Mouse (Mus musculus): ENCODE data around the gene Timm22. TPM values are rescaled to one million over a fixed set of nuclear protein-coding genes. Genes with fewer than 3 reads are reported as not detected.

The Timm22 gene
- polyA plus RNA-seq, 1 experiment from 2014 or later: 129 TPM

- Histone ChIP-seq H3K27ac (no peak overlapping the region), H3K4me3 (no peak overlapping the region), H3K36me3 (peaks cover 98% of the 10 kb centered on the region), H3K4me1 (0 out of 2 replicates have a peak, but pooled peaks cover 5% of the 10 kb centered on the region), H3K27me3 (ENCODE audit: insufficient read depth, poor library complexity, severe bottlenecking) (no peaks in the 10 kb centered on the region), H3K9me3 (no peaks in the 10 kb centered on the region)
- WGBS: 64% methylated on average over 4 of the region's 4 CpGs
- no peak for DNase-seq (ENCODE audit: low spot score)
Observed at GRCm38 (mm10) chr11:76419179-76419578, 12.4 kb downstream of the Timm22 start.

- WGBS: 66% methylated on average over 4 of the region's 4 CpGs
- Histone ChIP-seq H3K27ac (no peak overlapping the region), H3K9me3 (no peaks in the 10 kb centered on the region), H3K4me3 (no peak overlapping the region), H3K4me1 (0 out of 2 replicates have a peak, but pooled peaks cover 5% of the 10 kb centered on the region), H3K36me3 (peaks cover 94% of the 10 kb centered on the region), H3K27me3 (ENCODE audit: insufficient read depth, poor library complexity, severe bottlenecking) (no peaks in the 10 kb centered on the region)
- DNase-seq (ENCODE audit: low spot score): no peak
Observed at GRCm38 (mm10) chr11:76420896-76421295, 14.1 kb downstream of the Timm22 start.

DNA sequence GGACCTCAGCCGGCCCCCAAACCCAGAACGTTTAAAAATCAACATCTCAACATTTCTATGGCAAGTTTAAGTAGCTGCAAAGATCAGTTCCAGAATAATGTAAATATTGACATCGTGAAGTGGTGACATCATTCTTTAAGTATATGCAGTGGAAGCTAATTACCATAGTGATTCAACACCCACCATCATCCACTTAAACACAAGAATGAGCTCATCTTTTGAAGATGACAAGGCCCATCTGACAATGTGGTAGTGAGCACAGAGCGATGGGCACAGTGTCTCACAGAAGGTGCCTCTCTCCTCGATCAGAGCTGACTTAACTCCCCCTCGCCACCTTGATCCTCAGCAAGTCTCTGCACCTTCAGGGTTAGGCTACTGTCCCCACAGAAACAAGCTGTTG lies 19.0 kb downstream of the Timm22 start:
- Histone ChIP-seq H3K9me3 (no peaks in the 10 kb centered on the region), H3K27ac (no peak overlapping the region), H3K27me3 (ENCODE audit: insufficient read depth, poor library complexity, severe bottlenecking) (no peaks in the 10 kb centered on the region), H3K4me3 (no peak overlapping the region), H3K4me1 (peaks cover 48% of the 10 kb centered on the region), H3K36me3 (peaks cover 47% of the 10 kb centered on the region)
- WGBS: 85% methylated on average over 6 of the region's 6 CpGs
- DNase-seq (ENCODE audit: low spot score): no peak

- H3K27me3 ChIP-seq (ENCODE audit: insufficient read depth, poor library complexity, severe bottlenecking): no peaks in the 10 kb centered on the region
- no peaks in the 10 kb centered on the region for H3K9me3 ChIP-seq
- H3K27ac ChIP-seq: peak overlapping the region; percentile 84
- 31% methylated on average over 3 of the region's 3 CpGs for WGBS
- H3K36me3 ChIP-seq: peaks cover 32% of the 10 kb centered on the region
- H3K4me3 ChIP-seq: no peak overlapping the region
- H3K4me1 ChIP-seq: peaks cover 66% of the 10 kb centered on the region
- DNase-seq (ENCODE audit: low spot score): no peak
Observed at GRCm38 (mm10) chr11:76427781-76428180, 21.0 kb downstream of the Timm22 start.

DNA sequence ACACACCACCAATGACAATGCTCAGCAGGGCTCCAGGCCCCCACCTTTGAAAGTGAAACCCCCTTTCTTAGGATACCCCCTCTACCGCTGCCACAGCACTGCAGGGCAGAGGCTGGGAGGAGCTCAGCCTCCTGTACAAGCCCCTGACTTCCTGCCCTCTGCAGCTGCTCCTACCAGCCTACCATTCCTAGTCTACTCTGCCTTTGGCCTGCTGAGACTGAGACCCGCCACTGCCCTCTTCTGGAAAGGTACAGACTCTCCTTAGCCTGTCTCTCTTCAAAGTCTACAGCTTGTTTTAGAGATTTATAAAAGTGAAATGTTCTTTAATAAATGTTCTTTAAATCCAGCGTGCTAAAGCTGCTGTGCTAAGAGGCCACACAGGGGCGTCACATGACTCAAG lies 22.3 kb downstream of the Timm22 start:
- Histone ChIP-seq H3K4me3 (no peak overlapping the region), H3K27ac (peak overlapping the region; percentile 84), H3K9me3 (no peaks in the 10 kb centered on the region), H3K36me3 (peaks cover 27% of the 10 kb centered on the region), H3K4me1 (peaks cover 67% of the 10 kb centered on the region), H3K27me3 (ENCODE audit: insufficient read depth, poor library complexity, severe bottlenecking) (no peaks in the 10 kb centered on the region)
- DNase-seq (ENCODE audit: low spot score): no peak
- 45% methylated on average over 4 of the region's 4 CpGs for WGBS

- Histone ChIP-seq H3K4me1 (peaks cover 66% of the 10 kb centered on the region), H3K4me3 (no peak overlapping the region), H3K36me3 (peaks cover 23% of the 10 kb centered on the region), H3K9me3 (no peaks in the 10 kb centered on the region), H3K27ac (peak overlapping the region; percentile 84), H3K27me3 (ENCODE audit: insufficient read depth, poor library complexity, severe bottlenecking) (no peaks in the 10 kb centered on the region)
- 43% methylated on average over 7 of the region's 7 CpGs for WGBS
- DNase-seq (ENCODE audit: low spot score): no peak
Observed at GRCm38 (mm10) chr11:76429556-76429955, 22.8 kb downstream of the Timm22 start.

DNA sequence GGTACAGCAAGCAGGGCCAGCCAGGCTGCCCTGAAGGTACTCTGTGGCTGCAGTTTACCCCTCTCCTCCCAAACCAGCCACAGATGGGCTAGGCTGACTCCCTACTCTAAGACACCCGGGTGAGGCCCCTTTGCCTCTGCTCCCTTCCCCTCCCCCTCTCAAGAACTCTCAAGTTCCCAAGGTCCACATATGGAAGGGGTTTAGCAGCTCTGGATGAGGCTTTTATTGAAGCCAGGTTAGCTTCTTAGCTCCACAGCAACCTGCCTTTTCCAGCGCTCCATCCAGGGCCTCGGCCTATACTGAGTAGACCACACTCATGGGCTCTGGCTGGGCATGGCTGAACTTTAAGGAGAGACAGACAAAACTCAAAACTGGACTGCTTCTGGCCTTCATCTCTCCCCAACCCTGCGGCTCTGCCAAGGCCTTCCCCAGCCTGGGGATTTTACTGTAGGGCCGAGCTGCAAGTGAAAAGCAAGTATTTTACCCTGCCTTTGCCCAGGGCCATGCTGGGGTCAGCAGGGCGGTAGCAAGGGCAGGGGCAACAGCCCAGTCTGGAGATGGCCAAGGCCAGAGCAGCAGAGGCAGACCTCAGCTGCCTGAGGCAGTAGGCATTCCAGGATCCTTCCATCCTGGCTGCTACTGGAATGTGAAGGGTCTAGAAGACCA lies 23.3 kb downstream of the Timm22 start:
- peaks cover 19% of the 10 kb centered on the region; the same call in 1 of the 2 replicates for H3K36me3 ChIP-seq
- peaks cover 70% of the 10 kb centered on the region for H3K4me1 ChIP-seq
- no peak overlapping the region for H3K4me3 ChIP-seq
- no peaks in the 10 kb centered on the region for H3K27me3 ChIP-seq (ENCODE audit: insufficient read depth, poor library complexity, severe bottlenecking)
- peak overlapping the region; percentile 84 for H3K27ac ChIP-seq
- 65% methylated on average over 6 of the region's 6 CpGs for WGBS
- no peaks in the 10 kb centered on the region for H3K9me3 ChIP-seq
- DNase-seq (ENCODE audit: low spot score): no peak

DNA sequence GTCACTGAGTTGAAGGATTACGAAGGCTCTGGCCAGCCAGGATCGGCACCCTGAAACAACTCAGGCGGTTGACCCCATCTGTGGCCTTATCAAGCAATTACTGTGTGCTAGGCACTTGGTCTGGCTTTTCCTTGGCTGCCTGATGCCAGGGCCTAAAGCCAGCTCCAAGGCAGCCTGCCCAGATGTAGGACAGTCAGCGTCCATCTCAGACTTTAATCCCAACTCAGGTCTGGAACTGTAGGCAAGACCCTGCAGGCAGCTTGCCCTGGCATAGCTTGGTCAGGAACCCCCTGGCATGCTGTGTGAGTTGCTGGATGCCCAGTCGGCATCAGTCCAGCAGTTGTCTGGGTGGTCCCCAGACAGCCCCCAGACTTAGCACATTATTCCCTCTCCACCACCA lies 29.3 kb downstream of the Timm22 start:
- peak overlapping the region; percentile 60; the same call in 1 of the 2 replicates for H3K4me3 ChIP-seq

DNA sequence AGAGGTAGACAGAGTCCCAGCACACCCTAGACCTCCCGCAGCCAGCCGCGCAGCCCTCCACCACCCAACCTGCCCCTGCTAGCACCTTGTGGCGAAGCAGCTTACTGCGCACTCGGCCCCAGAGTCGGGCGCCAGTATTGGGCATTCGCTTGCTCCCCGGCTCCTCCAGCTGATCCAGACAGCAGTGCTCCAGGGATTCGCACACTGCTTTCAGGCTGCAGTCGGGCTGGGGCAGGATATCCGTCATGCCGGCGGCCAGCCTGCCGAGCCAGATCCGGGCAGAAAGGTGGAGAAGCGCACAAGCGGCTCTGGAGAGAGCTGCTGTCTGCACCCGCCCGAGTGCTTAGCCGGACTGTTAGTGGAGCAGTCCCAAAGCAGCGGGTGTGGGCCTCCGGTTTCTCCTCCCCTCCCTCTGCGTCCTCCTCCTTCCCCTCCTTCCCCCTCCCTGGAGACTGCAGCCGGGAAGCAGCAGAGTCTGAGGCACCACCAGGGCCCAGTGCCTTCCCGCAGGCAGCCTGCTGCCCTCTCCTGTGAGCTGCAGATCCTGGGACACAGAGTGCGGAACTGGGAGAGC lies 30.2 kb downstream of the Timm22 start:
- no peaks in the 10 kb centered on the region for H3K27me3 ChIP-seq (ENCODE audit: insufficient read depth, poor library complexity, severe bottlenecking)
- H3K36me3 ChIP-seq: peaks cover 20% of the 10 kb centered on the region
- H3K4me1 ChIP-seq: peaks cover 77% of the 10 kb centered on the region
- peak overlapping the region; percentile 86 for H3K27ac ChIP-seq
- WGBS: 3% methylated on average over 28 of the region's 28 CpGs
- H3K9me3 ChIP-seq: no peaks in the 10 kb centered on the region
- H3K4me3 ChIP-seq: peak overlapping the region; percentile 60
- peak; percentile 91 for DNase-seq (ENCODE audit: low spot score)

More for the DNA sequence above, 29.3 kb downstream of the Timm22 start:
- H3K27ac ChIP-seq: 0 out of 2 replicates have a peak overlapping the region, but pooled peaks have one; percentile 86
- 82% methylated on average over 5 of the region's 5 CpGs for WGBS
- DNase-seq (ENCODE audit: low spot score): no peak
- no peaks in the 10 kb centered on the region for H3K27me3 ChIP-seq (ENCODE audit: insufficient read depth, poor library complexity, severe bottlenecking)
- H3K36me3 ChIP-seq: peaks cover 19% of the 10 kb centered on the region
- H3K9me3 ChIP-seq: no peaks in the 10 kb centered on the region
- peaks cover 82% of the 10 kb centered on the region for H3K4me1 ChIP-seq

DNA sequence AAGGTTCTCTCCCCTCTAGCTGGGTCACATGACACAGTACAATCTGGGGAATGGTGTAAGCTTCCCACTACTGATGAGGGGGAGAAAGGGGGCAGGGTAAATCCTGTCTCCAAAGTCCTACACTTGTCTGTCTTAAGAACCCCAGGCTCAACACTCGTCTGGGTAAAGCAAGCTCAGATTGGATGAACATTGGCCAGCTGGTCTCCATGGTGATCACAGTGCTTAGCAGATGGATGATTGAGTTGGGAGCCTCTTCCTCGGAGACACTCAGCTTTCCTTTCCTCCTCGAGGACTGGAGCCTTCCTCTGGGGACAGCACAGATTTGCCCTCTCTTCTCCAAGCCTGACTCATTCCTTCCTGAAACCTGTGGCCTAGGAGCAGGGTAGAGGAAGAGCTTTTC lies 32.9 kb downstream of the Timm22 start:
- H3K36me3 ChIP-seq: peaks cover 21% of the 10 kb centered on the region
- WGBS: 22% methylated on average over 3 of the region's 3 CpGs
- 0 out of 2 replicates have a peak overlapping the region, but pooled peaks have one; percentile 29 for H3K27ac ChIP-seq
- H3K4me3 ChIP-seq: no peak overlapping the region
- DNase-seq (ENCODE audit: low spot score): no peak
- H3K4me1 ChIP-seq: peaks cover 78% of the 10 kb centered on the region
- no peaks in the 10 kb centered on the region for H3K27me3 ChIP-seq (ENCODE audit: insufficient read depth, poor library complexity, severe bottlenecking)
- no peaks in the 10 kb centered on the region for H3K9me3 ChIP-seq

- Histone ChIP-seq H3K4me3 (no peak overlapping the region), H3K36me3 (peaks cover 41% of the 10 kb centered on the region), H3K4me1 (peaks cover 69% of the 10 kb centered on the region), H3K27ac (peak overlapping the region; percentile 44; the same call in 1 of the 2 replicates), H3K27me3 (ENCODE audit: insufficient read depth, poor library complexity, severe bottlenecking) (no peaks in the 10 kb centered on the region), H3K9me3 (no peaks in the 10 kb centered on the region)
- 44% methylated on average over 8 of the region's 8 CpGs for WGBS
- no peak for DNase-seq (ENCODE audit: low spot score)
Observed at GRCm38 (mm10) chr11:76445459-76445858, 38.7 kb downstream of the Timm22 start.

DNA sequence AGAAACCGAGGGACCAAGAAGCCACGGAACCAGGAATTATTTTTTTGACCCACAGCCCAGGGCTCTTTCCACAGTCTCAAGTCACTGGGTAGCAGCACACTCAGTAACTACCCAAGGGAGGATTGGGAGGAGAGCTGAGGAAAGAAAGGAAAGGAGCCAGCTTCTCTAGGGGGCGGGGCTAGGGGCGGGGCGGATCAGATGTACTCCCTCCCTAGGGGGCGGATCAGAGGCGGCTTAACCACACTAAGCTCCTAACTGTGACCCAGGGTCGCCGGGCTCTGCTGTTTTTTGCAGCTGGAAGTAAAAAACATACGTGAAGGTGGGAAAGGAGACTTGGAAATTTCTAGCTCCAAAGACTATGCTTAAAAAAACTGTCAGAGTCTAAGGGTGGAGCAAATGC lies 39.5 kb downstream of the Timm22 start:
- no peak overlapping the region; the same call in 1 of the 2 replicates for H3K27ac ChIP-seq
- H3K27me3 ChIP-seq (ENCODE audit: insufficient read depth, poor library complexity, severe bottlenecking): no peaks in the 10 kb centered on the region
- WGBS: 6% methylated on average over 10 of the region's 10 CpGs
- peaks cover 47% of the 10 kb centered on the region for H3K36me3 ChIP-seq
- H3K4me1 ChIP-seq: peaks cover 67% of the 10 kb centered on the region
- no peak overlapping the region for H3K4me3 ChIP-seq
- no peaks in the 10 kb centered on the region for H3K9me3 ChIP-seq
- DNase-seq (ENCODE audit: low spot score): no peak

DNA sequence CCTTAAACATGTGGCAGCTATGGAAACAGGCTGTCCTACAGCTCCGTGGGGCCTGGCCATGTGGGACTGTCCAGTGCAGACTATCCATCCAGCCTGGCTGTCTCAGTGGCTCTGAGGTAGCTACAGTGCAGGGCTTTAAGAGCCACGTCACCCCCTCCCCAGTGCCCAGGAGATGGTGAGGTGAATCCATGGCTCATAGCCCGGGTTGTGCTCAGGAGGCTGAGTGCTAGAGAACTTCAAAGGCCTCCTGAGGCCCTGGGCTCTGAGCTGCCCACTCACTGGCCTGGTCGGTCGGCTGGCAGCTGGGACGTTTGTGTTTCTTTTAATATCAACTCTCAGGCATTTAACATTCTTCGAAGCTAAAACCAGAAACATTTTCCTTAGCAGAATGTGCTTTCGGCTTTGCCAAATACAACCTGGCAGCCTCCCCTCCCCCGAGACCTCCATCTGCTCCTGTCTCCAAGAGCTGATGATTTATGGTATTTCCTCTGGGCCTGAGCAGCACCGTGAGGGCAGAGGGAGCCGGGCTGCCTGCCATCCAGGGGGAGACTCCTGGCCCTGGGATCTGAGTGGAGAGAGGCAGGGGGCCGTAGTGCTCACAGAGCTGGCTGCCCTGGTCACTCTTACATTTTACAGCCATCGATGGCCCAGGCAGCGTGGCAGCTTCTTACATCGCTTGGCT lies 42.9 kb downstream of the Timm22 start:
- Histone ChIP-seq H3K36me3 (peaks cover 59% of the 10 kb centered on the region), H3K27me3 (ENCODE audit: insufficient read depth, poor library complexity, severe bottlenecking) (no peaks in the 10 kb centered on the region), H3K9me3 (no peaks in the 10 kb centered on the region), H3K27ac (peak overlapping the region; percentile 68), H3K4me1 (peaks cover 50% of the 10 kb centered on the region), H3K4me3 (no peak overlapping the region)
- 52% methylated on average over 15 of the region's 15 CpGs for WGBS
- DNase-seq (ENCODE audit: low spot score): no peak

All from heart, embryonic 10.5 days (tissue).